Mouse (Mus musculus): ENCODE measurements at regions not wholly inside any gene's neighbourhood (a gene's known extent, or its start where the extent isn't known, plus 50 kb on each side); places are given as distances from the start of the nearest gene placed in this dataset.

GRCm38 (mm10) chr9:26383996-26384395 is 349.5 kb upstream of the B3gat1 start:
- Histone ChIP-seq H3K4me3 (ENCODE audit: low read length) (no peak overlapping the region), H3K9ac (ENCODE audit: low read length) (no peak overlapping the region), H3K4me2 (ENCODE audit: low read depth, low read length) (no peak overlapping the region), H3K36me3 (ENCODE audit: control insufficient read depth, insufficient read depth) (no peaks in the 10 kb centered on the region), H3K9me3 (replicated peaks; ENCODE audit: control insufficient read depth, low read length) (no peaks in the 10 kb centered on the region), H3K27me3 (ENCODE audit: control insufficient read depth, insufficient read depth, low read length) (no peaks in the 10 kb centered on the region), H3K4me1 (ENCODE audit: control insufficient read depth, insufficient read depth, low read length) (no peaks in the 10 kb centered on the region), H3K27ac (ENCODE audit: low read length) (no peak overlapping the region)
- 64% methylated on average over 1 of the region's 1 CpGs for WGBS
- no peak for ATAC-seq (replicated peaks; ENCODE audit: extremely low read depth, insufficient read depth, low FRiP score)

DNA sequence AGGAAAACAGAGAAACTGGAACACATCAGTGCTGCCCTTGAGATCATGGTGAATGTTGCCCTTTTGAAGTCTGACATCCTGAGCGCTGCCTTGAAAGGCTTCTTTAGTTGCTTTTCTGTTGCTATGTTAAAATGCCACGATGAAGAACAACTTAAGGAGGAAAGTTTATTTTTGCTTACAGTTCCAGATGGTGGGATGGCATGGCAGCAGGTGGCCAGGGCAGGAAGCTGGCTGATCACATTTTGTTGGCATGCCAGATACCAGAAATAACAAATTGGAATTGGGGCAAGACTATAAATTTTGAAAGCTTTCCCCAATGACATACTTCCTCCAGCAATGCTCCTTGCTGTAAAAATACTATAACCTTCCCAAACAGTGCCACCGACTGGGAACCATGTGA is 334.9 kb upstream of the B3gat1 start:
- ATAC-seq (replicated peaks; ENCODE audit: extremely low read depth, insufficient read depth, low FRiP score) = no peak
- Histone ChIP-seq H3K4me2 (ENCODE audit: low read depth, low read length) (no peak overlapping the region), H3K36me3 (ENCODE audit: control insufficient read depth, insufficient read depth) (no peaks in the 10 kb centered on the region), H3K4me3 (ENCODE audit: low read length) (no peak overlapping the region), H3K9me3 (replicated peaks; ENCODE audit: control insufficient read depth, low read length) (no peaks in the 10 kb centered on the region; the same call in 1 of the 2 replicates), H3K27ac (ENCODE audit: low read length) (no peak overlapping the region), H3K4me1 (ENCODE audit: control insufficient read depth, insufficient read depth, low read length) (no peaks in the 10 kb centered on the region), H3K9ac (ENCODE audit: low read length) (no peak overlapping the region), H3K27me3 (ENCODE audit: control insufficient read depth, insufficient read depth, low read length) (no peaks in the 10 kb centered on the region)
- WGBS = 70% methylated on average over 3 of the region's 3 CpGs

DNA sequence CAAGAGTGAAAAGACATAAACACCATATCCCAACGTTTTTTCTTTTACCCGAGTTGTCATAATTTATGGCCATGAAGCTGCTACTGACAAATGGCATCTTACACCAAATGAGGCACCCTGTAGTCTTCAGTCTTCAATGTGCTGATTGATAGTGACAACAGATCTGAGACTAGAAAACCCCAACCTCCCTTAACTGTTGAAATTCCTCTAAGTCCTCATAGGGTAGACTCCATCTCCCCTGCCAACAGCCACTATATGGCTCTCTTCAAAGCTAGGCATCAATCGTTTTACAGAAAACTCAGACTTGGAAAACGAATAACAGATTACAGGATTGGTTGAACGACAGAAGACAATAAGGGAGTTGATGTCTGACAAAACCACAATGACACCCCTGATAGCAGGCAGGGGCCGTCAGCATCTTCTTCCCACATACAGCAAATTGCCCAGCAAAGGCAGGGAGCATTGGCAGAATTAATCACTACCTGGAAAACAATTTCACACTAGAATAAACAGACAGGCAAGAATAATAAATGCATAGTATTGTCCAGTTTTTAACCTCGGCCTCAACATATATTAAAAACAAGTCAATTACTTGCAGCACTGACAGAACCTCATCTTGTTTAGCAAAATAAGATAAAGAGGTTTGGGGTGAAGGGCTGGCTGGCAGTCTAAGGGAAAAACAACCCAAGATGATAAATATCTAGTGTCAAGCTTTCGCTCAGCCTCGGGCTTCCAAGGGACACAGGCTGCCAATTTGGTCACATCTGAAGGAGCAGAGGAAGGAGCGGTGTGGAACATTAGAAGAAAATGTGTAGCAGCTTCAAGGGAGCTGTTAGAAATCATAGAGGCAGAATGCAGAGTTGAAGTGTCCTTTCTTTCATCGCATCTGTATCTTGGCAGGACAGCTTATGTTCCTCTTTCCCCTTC is 310.4 kb upstream of the B3gat1 start:
- ATAC-seq (replicated peaks; ENCODE audit: extremely low read depth, insufficient read depth, low FRiP score) = no peak
- Histone ChIP-seq H3K9me3 (replicated peaks; ENCODE audit: control insufficient read depth, low read length) (no peaks in the 10 kb centered on the region), H3K4me1 (ENCODE audit: control insufficient read depth, insufficient read depth, low read length) (no peaks in the 10 kb centered on the region), H3K36me3 (ENCODE audit: control insufficient read depth, insufficient read depth) (no peaks in the 10 kb centered on the region), H3K4me2 (ENCODE audit: low read depth, low read length) (no peak overlapping the region), H3K27ac (ENCODE audit: low read length) (no peak overlapping the region), H3K4me3 (ENCODE audit: low read length) (no peak overlapping the region), H3K9ac (ENCODE audit: low read length) (no peak overlapping the region), H3K27me3 (ENCODE audit: control insufficient read depth, insufficient read depth, low read length) (no peaks in the 10 kb centered on the region)
- WGBS = 54% methylated on average over 11 of the region's 11 CpGs

DNA sequence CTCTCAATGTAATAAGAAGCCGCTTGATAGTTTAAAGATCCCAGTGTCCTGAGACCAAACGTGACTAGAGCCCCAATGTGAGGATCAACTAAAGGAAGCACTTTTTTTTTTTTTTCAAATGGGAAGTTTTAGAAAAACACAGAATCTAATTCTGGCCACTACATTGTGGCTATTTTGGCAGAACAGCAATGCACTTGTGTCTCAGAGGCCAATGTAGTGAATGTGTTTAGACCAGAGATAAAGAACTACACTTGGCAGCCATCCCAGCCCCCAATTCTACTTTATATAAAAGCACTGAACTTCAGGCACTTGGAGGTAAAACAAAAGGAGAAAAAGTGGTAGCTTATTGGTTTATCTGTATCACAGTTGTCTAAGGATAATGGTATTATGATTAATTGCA is 298.0 kb upstream of the B3gat1 start:
- Histone ChIP-seq H3K4me1 (ENCODE audit: control insufficient read depth, insufficient read depth, low read length) (0 out of 2 replicates have a peak, but pooled peaks cover 3% of the 10 kb centered on the region), H3K27me3 (ENCODE audit: control insufficient read depth, insufficient read depth, low read length) (no peaks in the 10 kb centered on the region), H3K4me2 (ENCODE audit: low read depth, low read length) (no peak overlapping the region), H3K4me3 (ENCODE audit: low read length) (no peak overlapping the region), H3K9ac (ENCODE audit: low read length) (no peak overlapping the region), H3K27ac (ENCODE audit: low read length) (no peak overlapping the region), H3K9me3 (replicated peaks; ENCODE audit: control insufficient read depth, low read length) (no peaks in the 10 kb centered on the region), H3K36me3 (ENCODE audit: control insufficient read depth, insufficient read depth) (no peaks in the 10 kb centered on the region)
- 49% methylated on average over 2 of the region's 2 CpGs for WGBS
- no peak for ATAC-seq (replicated peaks; ENCODE audit: extremely low read depth, insufficient read depth, low FRiP score)

- no peaks in the 10 kb centered on the region for H3K27me3 ChIP-seq (ENCODE audit: control insufficient read depth, insufficient read depth, low read length)
- H3K4me1 ChIP-seq (ENCODE audit: control insufficient read depth, insufficient read depth, low read length) = 0 out of 2 replicates have a peak, but pooled peaks cover 3% of the 10 kb centered on the region
- no peak overlapping the region for H3K4me3 ChIP-seq (ENCODE audit: low read length)
- H3K36me3 ChIP-seq (ENCODE audit: control insufficient read depth, insufficient read depth) = no peaks in the 10 kb centered on the region
- H3K27ac ChIP-seq (ENCODE audit: low read length) = no peak overlapping the region
- 73% methylated on average over 2 of the region's 2 CpGs for WGBS
- no peak for ATAC-seq (replicated peaks; ENCODE audit: extremely low read depth, insufficient read depth, low FRiP score)
- no peak overlapping the region for H3K4me2 ChIP-seq (ENCODE audit: low read depth, low read length)
- H3K9ac ChIP-seq (ENCODE audit: low read length) = no peak overlapping the region
- H3K9me3 ChIP-seq (replicated peaks; ENCODE audit: control insufficient read depth, low read length) = no peaks in the 10 kb centered on the region
Observed at GRCm38 (mm10) chr9:26437244-26437643, 296.3 kb upstream of the B3gat1 start.

DNA sequence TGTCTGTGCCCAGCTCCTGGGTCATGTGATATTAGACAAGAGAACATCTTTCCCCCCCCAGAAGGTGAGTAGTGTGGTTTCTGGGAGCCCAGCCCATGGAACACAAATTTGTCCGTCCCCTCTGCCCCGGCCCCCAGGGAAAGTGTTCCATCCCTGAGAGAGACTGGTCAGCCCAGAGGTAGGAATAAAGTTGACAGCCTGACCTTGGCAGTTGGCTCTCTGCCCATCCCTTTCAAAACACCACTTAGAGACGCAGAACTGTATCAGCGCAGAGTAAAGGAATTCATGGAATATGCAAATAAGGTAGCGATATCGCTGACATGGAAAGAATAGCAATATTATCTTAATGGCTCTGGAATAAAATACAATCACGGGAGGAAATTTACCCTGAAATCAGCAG is 279.6 kb upstream of the B3gat1 start:
- peak overlapping the region; percentile 35; the same call in 1 of the 2 replicates for H3K4me2 ChIP-seq (ENCODE audit: low read depth, low read length)
- H3K4me1 ChIP-seq (ENCODE audit: control insufficient read depth, insufficient read depth, low read length) = peaks cover 5% of the 10 kb centered on the region; the same call in 1 of the 2 replicates
- H3K36me3 ChIP-seq (ENCODE audit: control insufficient read depth, insufficient read depth) = no peaks in the 10 kb centered on the region
- H3K9me3 ChIP-seq (replicated peaks; ENCODE audit: control insufficient read depth, low read length) = no peaks in the 10 kb centered on the region
- no peak overlapping the region for H3K9ac ChIP-seq (ENCODE audit: low read length)
- WGBS = 32% methylated on average over 7 of the region's 7 CpGs
- H3K27ac ChIP-seq (ENCODE audit: low read length) = peak overlapping the region; percentile 34; the same call in 1 of the 2 replicates
- peak; percentile 88 for ATAC-seq (replicated peaks; ENCODE audit: extremely low read depth, insufficient read depth, low FRiP score)
- H3K27me3 ChIP-seq (ENCODE audit: control insufficient read depth, insufficient read depth, low read length) = no peaks in the 10 kb centered on the region
- H3K4me3 ChIP-seq (ENCODE audit: low read length) = no peak overlapping the region

DNA sequence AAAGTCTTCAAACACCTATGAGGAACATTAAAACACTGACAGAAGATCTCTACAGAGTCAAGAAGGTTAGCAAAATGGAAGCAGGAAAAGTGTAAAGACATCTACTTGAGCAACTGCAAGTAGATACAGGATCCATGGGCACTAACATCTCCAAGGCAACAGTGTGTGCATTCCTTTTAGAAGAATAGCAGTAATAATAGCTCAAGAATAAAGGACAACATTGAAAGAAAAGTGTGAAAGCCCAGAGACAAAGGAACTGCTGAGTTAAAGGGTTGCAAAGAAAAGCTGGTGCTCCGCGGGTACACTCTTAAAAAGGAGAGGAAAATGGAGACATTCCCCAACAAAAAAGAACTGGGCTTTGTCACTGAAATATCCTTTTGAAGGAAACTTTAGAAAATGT is 272.4 kb upstream of the B3gat1 start:
- WGBS = 69% methylated on average over 2 of the region's 2 CpGs
- Histone ChIP-seq H3K36me3 (ENCODE audit: control insufficient read depth, insufficient read depth) (no peaks in the 10 kb centered on the region), H3K4me2 (ENCODE audit: low read depth, low read length) (no peak overlapping the region), H3K9me3 (replicated peaks; ENCODE audit: control insufficient read depth, low read length) (no peaks in the 10 kb centered on the region), H3K27ac (ENCODE audit: low read length) (no peak overlapping the region), H3K4me1 (ENCODE audit: control insufficient read depth, insufficient read depth, low read length) (no peaks in the 10 kb centered on the region), H3K4me3 (ENCODE audit: low read length) (no peak overlapping the region), H3K27me3 (ENCODE audit: control insufficient read depth, insufficient read depth, low read length) (no peaks in the 10 kb centered on the region), H3K9ac (ENCODE audit: low read length) (no peak overlapping the region)
- ATAC-seq (replicated peaks; ENCODE audit: extremely low read depth, insufficient read depth, low FRiP score) = no peak

DNA sequence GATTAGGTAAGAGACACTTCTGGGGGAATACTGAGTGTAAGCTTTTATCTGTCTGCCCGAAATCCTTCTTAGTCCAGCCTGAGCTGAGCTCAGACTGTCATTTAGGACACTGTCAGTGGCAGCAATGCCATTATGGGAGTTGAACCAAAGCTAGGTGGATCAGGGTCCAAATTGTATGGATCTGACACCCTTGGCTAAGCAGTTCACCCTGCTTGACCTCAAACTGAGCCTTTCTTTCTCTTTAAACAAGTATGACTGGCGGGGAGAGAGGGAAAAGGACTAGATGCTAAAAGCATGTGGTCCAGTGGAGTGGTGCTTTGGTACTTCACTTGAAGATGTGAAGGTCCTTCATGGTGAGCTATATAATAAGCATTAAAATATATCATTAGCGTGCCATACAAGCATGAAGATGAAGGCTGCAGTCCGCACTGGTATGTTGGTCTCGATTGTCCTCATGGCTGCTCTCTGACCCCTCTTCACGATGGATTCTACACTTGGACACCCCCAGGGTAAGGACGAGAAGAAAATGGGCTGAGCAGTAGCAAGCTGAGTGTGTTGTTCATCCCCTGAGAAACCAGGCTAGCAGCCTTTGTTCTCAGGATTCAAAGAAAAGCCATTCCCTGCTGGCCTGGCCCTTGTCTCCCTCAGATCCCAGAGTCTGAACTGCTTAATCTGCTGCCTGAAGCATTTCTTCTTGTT is 262.7 kb upstream of the B3gat1 start:
- Histone ChIP-seq H3K36me3 (ENCODE audit: control insufficient read depth, insufficient read depth) (no peaks in the 10 kb centered on the region), H3K4me1 (ENCODE audit: control insufficient read depth, insufficient read depth, low read length) (no peaks in the 10 kb centered on the region), H3K9ac (ENCODE audit: low read length) (no peak overlapping the region), H3K4me3 (ENCODE audit: low read length) (no peak overlapping the region), H3K4me2 (ENCODE audit: low read depth, low read length) (no peak overlapping the region), H3K9me3 (replicated peaks; ENCODE audit: control insufficient read depth, low read length) (no peaks in the 10 kb centered on the region), H3K27me3 (ENCODE audit: control insufficient read depth, insufficient read depth, low read length) (no peaks in the 10 kb centered on the region), H3K27ac (ENCODE audit: low read length) (no peak overlapping the region)
- ATAC-seq (replicated peaks; ENCODE audit: extremely low read depth, insufficient read depth, low FRiP score) = no peak
- WGBS = 64% methylated on average over 7 of the region's 7 CpGs

DNA sequence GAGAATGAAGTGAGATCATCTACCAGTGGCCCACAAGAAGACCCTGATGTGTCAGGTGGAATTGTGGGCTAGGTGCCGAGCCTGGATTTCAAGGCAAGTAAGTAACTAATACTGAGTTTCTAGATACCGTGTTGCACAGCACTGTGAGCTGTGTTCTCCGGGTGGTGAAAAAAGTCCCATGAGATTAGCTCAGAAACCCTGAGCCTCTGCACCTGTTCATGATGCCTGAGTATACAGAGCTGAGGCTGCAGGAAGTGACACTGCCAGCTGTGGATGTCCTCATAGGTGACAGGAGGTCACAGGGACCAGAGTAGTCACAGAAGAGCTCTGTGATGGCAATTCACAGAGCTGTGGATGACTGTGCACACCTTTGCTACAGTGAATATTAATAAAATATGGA is 257.2 kb upstream of the B3gat1 start:
- Histone ChIP-seq H3K27me3 (ENCODE audit: control insufficient read depth, insufficient read depth, low read length) (no peaks in the 10 kb centered on the region), H3K36me3 (ENCODE audit: control insufficient read depth, insufficient read depth) (no peaks in the 10 kb centered on the region), H3K9ac (ENCODE audit: low read length) (no peak overlapping the region), H3K4me2 (ENCODE audit: low read depth, low read length) (no peak overlapping the region), H3K4me3 (ENCODE audit: low read length) (no peak overlapping the region), H3K27ac (ENCODE audit: low read length) (no peak overlapping the region), H3K4me1 (ENCODE audit: control insufficient read depth, insufficient read depth, low read length) (no peaks in the 10 kb centered on the region), H3K9me3 (replicated peaks; ENCODE audit: control insufficient read depth, low read length) (no peaks in the 10 kb centered on the region)
- no peak for ATAC-seq (replicated peaks; ENCODE audit: extremely low read depth, insufficient read depth, low FRiP score)
- 82% methylated on average over 3 of the region's 3 CpGs for WGBS

All from heart, embryonic 16.5 days (tissue).